Mouse (Mus musculus): ENCODE data around the gene Acat2. TPM values are rescaled to one million over a fixed set of nuclear protein-coding genes. Genes with fewer than 3 reads are reported as not detected.
"Not testable (repeated sequence)": the region's sequence is repeated elsewhere in the genome, so short reads cannot be mapped to it uniquely, and the experiment has no call there.

Gene Acat2
- polyA plus RNA-seq, 1 experiment from 2014 or later: 103 TPM

- peak overlapping the region; percentile 95 for H3K4me3 ChIP-seq (replicated peaks; ENCODE audit: low read depth, low read length)
- TF ChIP-seq CTCF (IDR thresholded peaks at IDR 0.05; ENCODE audit: low read depth): no peak
- peak overlapping the region; percentile 86 for H3K4me2 ChIP-seq (ENCODE audit: low read length)
- H3K27me3 ChIP-seq (ENCODE audit: insufficient read depth, low read length): no peaks in the 10 kb centered on the region
- peak overlapping the region; percentile 100 for H3K27ac ChIP-seq
- ATAC-seq (replicated peaks; ENCODE audit: low FRiP score, low read depth) (no peak), DNase-seq (ENCODE audit: low spot score) (peak; percentile 64)
- H3K9ac ChIP-seq (ENCODE audit: low read depth, low read length): peak overlapping the region; percentile 100
- peaks cover 7% of the 10 kb centered on the region; the same call in 1 of the 2 replicates for H3K4me1 ChIP-seq (replicated peaks; ENCODE audit: insufficient read depth, low read length)
- H3K36me3 ChIP-seq (ENCODE audit: insufficient read depth, low read length): 0 out of 2 replicates have a peak, but pooled peaks cover 3% of the 10 kb centered on the region
- WGBS: under 1% methylated on average over 12 of the region's 12 CpGs
- no peaks in the 10 kb centered on the region for H3K9me3 ChIP-seq (replicated peaks; ENCODE audit: low read length)
Measured at GRCm38 (mm10) chr17:12991194-12991634, 30.7 kb upstream of the Acat2 start.

- Histone ChIP-seq H3K9me3 (replicated peaks; ENCODE audit: low read length) (no peaks in the 10 kb centered on the region), H3K4me3 (replicated peaks; ENCODE audit: low read depth, low read length) (peak overlapping the region; percentile 95), H3K27me3 (ENCODE audit: insufficient read depth, low read length) (no peaks in the 10 kb centered on the region), H3K4me1 (replicated peaks; ENCODE audit: insufficient read depth, low read length) (peaks cover 7% of the 10 kb centered on the region; the same call in 1 of the 2 replicates), H3K9ac (ENCODE audit: low read depth, low read length) (peak overlapping the region; percentile 100; the same call in 1 of the 2 replicates), H3K4me2 (ENCODE audit: low read length) (peak overlapping the region; percentile 86), H3K27ac (peak overlapping the region; percentile 100), H3K36me3 (ENCODE audit: insufficient read depth, low read length) (0 out of 2 replicates have a peak, but pooled peaks cover 3% of the 10 kb centered on the region)
- 43% methylated on average over 8 of the region's 8 CpGs for WGBS
- DNase-seq (ENCODE audit: low spot score) (no peak), ATAC-seq (replicated peaks; ENCODE audit: low FRiP score, low read depth) (no peak)
- no peak for TF ChIP-seq CTCF (IDR thresholded peaks at IDR 0.05; ENCODE audit: low read depth)
Measured at GRCm38 (mm10) chr17:12990567-12991145, 30.1 kb upstream of the Acat2 start.

GRCm38 (mm10) chr17:12988096-12988495, 27.5 kb upstream of the Acat2 start:
- H3K9ac ChIP-seq (ENCODE audit: low read depth, low read length); H3K9me3 ChIP-seq (replicated peaks; ENCODE audit: low read length); DNase-seq (ENCODE audit: low spot score); H3K4me2 ChIP-seq (ENCODE audit: low read length); H3K27ac ChIP-seq; H3K4me3 ChIP-seq (replicated peaks; ENCODE audit: low read depth, low read length); ATAC-seq (replicated peaks; ENCODE audit: low FRiP score, low read depth); H3K27me3 ChIP-seq (ENCODE audit: insufficient read depth, low read length); H3K4me1 ChIP-seq (replicated peaks; ENCODE audit: insufficient read depth, low read length): not testable (repeated sequence)
- peaks cover 14% of the 10 kb centered on the region; the same call in 1 of the 2 replicates for H3K36me3 ChIP-seq (ENCODE audit: insufficient read depth, low read length)
- TF ChIP-seq CTCF (IDR thresholded peaks at IDR 0.05; ENCODE audit: low read depth): peak; percentile 32
- 96% methylated on average over 8 of the region's 8 CpGs for WGBS

DNA sequence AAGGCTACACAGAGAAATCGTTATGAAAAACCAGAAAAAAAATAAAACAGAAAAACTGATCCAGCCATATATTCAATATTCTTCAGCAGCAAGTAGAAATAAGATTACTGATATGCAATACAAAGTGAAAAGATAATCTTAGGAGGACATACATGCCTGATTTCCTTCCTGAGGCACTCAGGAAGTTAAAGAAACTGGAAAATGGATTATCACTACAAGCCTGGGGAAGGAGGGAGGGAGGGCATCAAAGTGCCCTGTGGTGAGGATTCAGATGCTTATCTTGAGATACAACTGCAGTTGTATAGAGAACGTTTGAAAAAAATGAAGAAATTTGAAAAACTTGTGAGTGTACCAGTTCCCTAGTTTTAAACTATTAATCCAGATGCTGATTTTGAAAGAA, 23.4 kb upstream of the Acat2 start:
- DNase-seq (ENCODE audit: low spot score) (no peak), ATAC-seq (replicated peaks; ENCODE audit: low FRiP score, low read depth) (no peak)
- Histone ChIP-seq H3K4me2 (ENCODE audit: low read length) (no peak overlapping the region), H3K27ac (no peak overlapping the region), H3K9me3 (replicated peaks; ENCODE audit: low read length) (no peaks in the 10 kb centered on the region), H3K9ac (ENCODE audit: low read depth, low read length) (no peak overlapping the region), H3K4me1 (replicated peaks; ENCODE audit: insufficient read depth, low read length) (no peaks in the 10 kb centered on the region), H3K4me3 (replicated peaks; ENCODE audit: low read depth, low read length) (no peak overlapping the region), H3K36me3 (ENCODE audit: insufficient read depth, low read length) (peaks cover 36% of the 10 kb centered on the region), H3K27me3 (ENCODE audit: insufficient read depth, low read length) (no peaks in the 10 kb centered on the region)
- TF ChIP-seq CTCF (IDR thresholded peaks at IDR 0.05; ENCODE audit: low read depth): no peak
- WGBS: 78% methylated on average over 2 of the region's 2 CpGs

GRCm38 (mm10) chr17:12978546-12978945, 18.0 kb upstream of the Acat2 start:
- Histone ChIP-seq H3K36me3 (ENCODE audit: insufficient read depth, low read length) (peaks cover 35% of the 10 kb centered on the region), H3K9ac (ENCODE audit: low read depth, low read length) (no peak overlapping the region), H3K4me1 (replicated peaks; ENCODE audit: insufficient read depth, low read length) (no peaks in the 10 kb centered on the region), H3K4me3 (replicated peaks; ENCODE audit: low read depth, low read length) (no peak overlapping the region), H3K27ac (no peak overlapping the region), H3K27me3 (ENCODE audit: insufficient read depth, low read length) (no peaks in the 10 kb centered on the region), H3K9me3 (replicated peaks; ENCODE audit: low read length) (no peaks in the 10 kb centered on the region), H3K4me2 (ENCODE audit: low read length) (no peak overlapping the region)
- WGBS: 97% methylated on average over 1 of the region's 1 CpGs
- DNase-seq (ENCODE audit: low spot score) (no peak), ATAC-seq (replicated peaks; ENCODE audit: low FRiP score, low read depth) (no peak)
- TF ChIP-seq CTCF (IDR thresholded peaks at IDR 0.05; ENCODE audit: low read depth): no peak

GRCm38 (mm10) chr17:12973851-12974250, 13.3 kb upstream of the Acat2 start:
- 83% methylated on average over 2 of the region's 2 CpGs for WGBS
- Histone ChIP-seq H3K4me1 (replicated peaks; ENCODE audit: insufficient read depth, low read length) (no peaks in the 10 kb centered on the region), H3K27ac (no peak overlapping the region), H3K4me3 (replicated peaks; ENCODE audit: low read depth, low read length) (no peak overlapping the region), H3K9ac (ENCODE audit: low read depth, low read length) (no peak overlapping the region), H3K9me3 (replicated peaks; ENCODE audit: low read length) (no peaks in the 10 kb centered on the region), H3K27me3 (ENCODE audit: insufficient read depth, low read length) (no peaks in the 10 kb centered on the region), H3K4me2 (ENCODE audit: low read length) (no peak overlapping the region), H3K36me3 (ENCODE audit: insufficient read depth, low read length) (peaks cover 19% of the 10 kb centered on the region; the same call in 1 of the 2 replicates)
- ATAC-seq (replicated peaks; ENCODE audit: low FRiP score, low read depth) (no peak), DNase-seq (ENCODE audit: low spot score) (no peak)
- TF ChIP-seq CTCF (IDR thresholded peaks at IDR 0.05; ENCODE audit: low read depth): no peak

All from kidney, postnatal 0 days (tissue).